7 mouse cellular contexts compared by ENCODE assay signal in genomic region chr9:20869246-20869645, GRCm38 (mm10). TPM values are rescaled to one million over a fixed set of nuclear protein-coding genes. Genes with fewer than 3 reads are reported as not detected.
DNase-seq lines count a peak whose midpoint lies in the region; ATAC-seq and TF ChIP-seq lines count a peak whose summit lies in the region.

No protein-coding gene starts in this region.

- peaks cover 21% of the 10 kb centered on the region for H3K27me3 ChIP-seq in kidney, embryonic 16.5 days (ENCODE audit: insufficient read depth, low read length)
- H3K27me3 ChIP-seq in heart, embryonic 16.5 days (ENCODE audit: control insufficient read depth, insufficient read depth, low read length): peaks cover 15% of the 10 kb centered on the region
- peaks cover 38% of the 10 kb centered on the region for H3K27me3 ChIP-seq in lung, embryonic 15.5 days

- H3K4me2 ChIP-seq in kidney, embryonic 16.5 days (replicated peaks; ENCODE audit: low read depth, low read length): peak overlapping the region; percentile 82
- peak overlapping the region; percentile 84 for H3K4me2 ChIP-seq in heart, embryonic 16.5 days (ENCODE audit: low read depth, low read length)
- H3K4me2 ChIP-seq in lung, embryonic 15.5 days: peak overlapping the region; percentile 85

- 3% methylated on average over 19 of the region's 19 CpGs for WGBS in kidney, embryonic 16.5 days
- 3% methylated on average over 19 of the region's 19 CpGs for WGBS in bone marrow, adult 2 months
- 2% methylated on average over 19 of the region's 19 CpGs for WGBS in heart, embryonic 16.5 days
- WGBS in lung, embryonic 15.5 days: 4% methylated on average over 19 of the region's 19 CpGs

- H3K4me3 ChIP-seq in kidney, embryonic 16.5 days (ENCODE audit: low read length): peak overlapping the region; percentile 69
- H3K4me3 ChIP-seq in bone marrow, adult 2 months (replicated peaks; ENCODE audit: control insufficient read depth, low read depth, low read length): peak overlapping the region; percentile 1
- H3K4me3 ChIP-seq in heart, embryonic 16.5 days (ENCODE audit: low read length): peak overlapping the region; percentile 57
- peak overlapping the region; percentile 67 for H3K4me3 ChIP-seq in lung, embryonic 15.5 days

- DNase-seq in kidney, postnatal 14 days: no peak
- no peak for DNase-seq in MN1 (ENCODE audit: low spot score)
- no peak for DNase-seq in spleen, adult 18-20 months

- TF ChIP-seq CTCF in bone marrow, adult 2 months (IDR thresholded peaks at IDR 0.05; ENCODE audit: control insufficient read depth, insufficient read depth, low read length): no peak

- H3K9ac ChIP-seq in kidney, embryonic 16.5 days (replicated peaks; ENCODE audit: low read length): peak overlapping the region; percentile 73
- peak overlapping the region; percentile 73 for H3K9ac ChIP-seq in heart, embryonic 16.5 days (ENCODE audit: low read length)
- peak overlapping the region; percentile 54; the same call in 1 of the 2 replicates for H3K9ac ChIP-seq in lung, embryonic 15.5 days

- no peak for ATAC-seq in kidney, embryonic 16.5 days (ENCODE audit: low FRiP score, low TSS enrichment)
- ATAC-seq in heart, embryonic 16.5 days (replicated peaks; ENCODE audit: extremely low read depth, insufficient read depth, low FRiP score): no peak
- ATAC-seq in lung, embryonic 15.5 days (ENCODE audit: borderline replicate concordance, extremely low read depth, low FRiP score, low TSS enrichment): no peak

- no peaks in the 10 kb centered on the region for H3K9me3 ChIP-seq in kidney, embryonic 16.5 days (ENCODE audit: low read length)
- H3K9me3 ChIP-seq in heart, embryonic 16.5 days (replicated peaks; ENCODE audit: control insufficient read depth, low read length): no peaks in the 10 kb centered on the region
- no peaks in the 10 kb centered on the region for H3K9me3 ChIP-seq in lung, embryonic 15.5 days

- peaks cover 9% of the 10 kb centered on the region; the same call in 1 of the 2 replicates for H3K36me3 ChIP-seq in kidney, embryonic 16.5 days (ENCODE audit: insufficient read depth, low read length)
- no peaks in the 10 kb centered on the region for H3K36me3 ChIP-seq in heart, embryonic 16.5 days (ENCODE audit: control insufficient read depth, insufficient read depth)
- peaks cover 3% of the 10 kb centered on the region; the same call in 1 of the 2 replicates for H3K36me3 ChIP-seq in lung, embryonic 15.5 days

- no peak overlapping the region for H3K27ac ChIP-seq in kidney, embryonic 16.5 days (ENCODE audit: low read length)
- H3K27ac ChIP-seq in bone marrow, adult 2 months (ENCODE audit: control insufficient read depth, insufficient read depth, low read depth, low read length, poor library complexity): no peak overlapping the region
- no peak overlapping the region for H3K27ac ChIP-seq in heart, embryonic 16.5 days (ENCODE audit: low read length)
- no peak overlapping the region for H3K27ac ChIP-seq in lung, embryonic 15.5 days

- 0 out of 2 replicates have a peak, but pooled peaks cover 8% of the 10 kb centered on the region for H3K4me1 ChIP-seq in kidney, embryonic 16.5 days (ENCODE audit: insufficient read depth, low read length)
- H3K4me1 ChIP-seq in bone marrow, adult 2 months (ENCODE audit: control insufficient read depth, insufficient read depth, low read length): no peaks in the 10 kb centered on the region; the same call in 1 of the 2 replicates
- H3K4me1 ChIP-seq in heart, embryonic 16.5 days (ENCODE audit: control insufficient read depth, insufficient read depth, low read length): no peaks in the 10 kb centered on the region
- peaks cover 8% of the 10 kb centered on the region; the same call in 1 of the 2 replicates for H3K4me1 ChIP-seq in lung, embryonic 15.5 days

- no peak for TF ChIP-seq POLR2A in bone marrow, adult 2 months (IDR thresholded peaks at IDR 0.05; ENCODE audit: borderline replicate concordance, control insufficient read depth, low read depth, low read length)

RNA-seq across cellular contexts. Expression of gene A230050P20Rik, which starts 0.8 kb away (rescaled TPM):
- 18.8 and 20.1 TPM in 2 replicates for polyA plus RNA-seq in kidney, embryonic 16.5 days (2015; fragmentation: Nextera tagmentation; extraction: Ambion mirVana)
- polyA plus RNA-seq in bone marrow, adult 2 months (2011; ENCODE audit: insufficient read depth, insufficient read length, low replicate concordance, missing spikeins): 13.1 and 28.5 TPM in 2 replicates
- polyA plus RNA-seq in heart, embryonic 16.5 days (2015; fragmentation: Nextera tagmentation; extraction: Ambion mirVana): 11.4 and 13.4 TPM in 2 replicates
- 15.7 and 18.6 TPM in 2 replicates for polyA plus RNA-seq in lung, embryonic 15.5 days (2015; fragmentation: Nextera tagmentation; extraction: Ambion mirVana)

RNA-seq across cellular contexts. Expression of gene Angptl6, which starts 10.3 kb away (rescaled TPM):
- polyA plus RNA-seq in kidney, embryonic 16.5 days (2015; fragmentation: Nextera tagmentation; extraction: Ambion mirVana): 2.9 and 3.6 TPM in 2 replicates
- polyA plus RNA-seq in bone marrow, adult 2 months (2011; ENCODE audit: insufficient read depth, insufficient read length, low replicate concordance, missing spikeins): 1.6 TPM in 1 of 2 replicates, not detected in the other
- 3.8 and 4.0 TPM in 2 replicates for polyA plus RNA-seq in heart, embryonic 16.5 days (2015; fragmentation: Nextera tagmentation; extraction: Ambion mirVana)
- 2.8 and 3.4 TPM in 2 replicates for polyA plus RNA-seq in lung, embryonic 15.5 days (2015; fragmentation: Nextera tagmentation; extraction: Ambion mirVana)

RNA-seq across cellular contexts. Expression of gene Ppan, which starts 18.7 kb away (rescaled TPM):
- polyA plus RNA-seq in kidney, embryonic 16.5 days (2015; fragmentation: Nextera tagmentation; extraction: Ambion mirVana): 94.3 and 95.3 TPM in 2 replicates
- 41.9 and 69.7 TPM in 2 replicates for polyA plus RNA-seq in bone marrow, adult 2 months (2011; ENCODE audit: insufficient read depth, insufficient read length, low replicate concordance, missing spikeins)
- 36.4 and 44.3 TPM in 2 replicates for polyA plus RNA-seq in heart, embryonic 16.5 days (2015; fragmentation: Nextera tagmentation; extraction: Ambion mirVana)
- polyA plus RNA-seq in lung, embryonic 15.5 days (2015; fragmentation: Nextera tagmentation; extraction: Ambion mirVana): 67.3 and 71.3 TPM in 2 replicates

RNA-seq across cellular contexts. Expression of gene Eif3g, which starts 29.2 kb away (rescaled TPM):
- 299 and 319 TPM in 2 replicates for polyA plus RNA-seq in kidney, embryonic 16.5 days (2015; fragmentation: Nextera tagmentation; extraction: Ambion mirVana)
- polyA plus RNA-seq in bone marrow, adult 2 months (2011; ENCODE audit: insufficient read depth, insufficient read length, low replicate concordance, missing spikeins): 62.7 and 99.1 TPM in 2 replicates
- 208 and 209 TPM in 2 replicates for polyA plus RNA-seq in heart, embryonic 16.5 days (2015; fragmentation: Nextera tagmentation; extraction: Ambion mirVana)
- 281 and 294 TPM in 2 replicates for polyA plus RNA-seq in lung, embryonic 15.5 days (2015; fragmentation: Nextera tagmentation; extraction: Ambion mirVana)

RNA-seq across cellular contexts. Expression of gene Rdh8, which starts 50.9 kb away (rescaled TPM):
- not detected in 2 replicates for polyA plus RNA-seq in kidney, embryonic 16.5 days (2015; fragmentation: Nextera tagmentation; extraction: Ambion mirVana)
- not detected in 2 replicates for polyA plus RNA-seq in bone marrow, adult 2 months (2011; ENCODE audit: insufficient read depth, insufficient read length, low replicate concordance, missing spikeins)
- polyA plus RNA-seq in heart, embryonic 16.5 days (2015; fragmentation: Nextera tagmentation; extraction: Ambion mirVana): not detected in 2 replicates
- not detected in 2 replicates for polyA plus RNA-seq in lung, embryonic 15.5 days (2015; fragmentation: Nextera tagmentation; extraction: Ambion mirVana)

Comparison
In these comparisons a context has a peak if more than half of its experiments do, and no peak if none do; other contexts are left out.
1. H3K4me3 ChIP-seq: peak in every context shown above with its lines; median percentile 69 in kidney, embryonic 16.5 days; 67 in lung, embryonic 15.5 days; 57 in heart, embryonic 16.5 days; 1 in bone marrow, adult 2 months.